Mouse (Mus musculus): ENCODE measurements around the gene Kcnd3.
A peak's percentile ranks its signal among the peaks of the same experiment; 100 is the strongest.

Kcnd3 gene

DNA sequence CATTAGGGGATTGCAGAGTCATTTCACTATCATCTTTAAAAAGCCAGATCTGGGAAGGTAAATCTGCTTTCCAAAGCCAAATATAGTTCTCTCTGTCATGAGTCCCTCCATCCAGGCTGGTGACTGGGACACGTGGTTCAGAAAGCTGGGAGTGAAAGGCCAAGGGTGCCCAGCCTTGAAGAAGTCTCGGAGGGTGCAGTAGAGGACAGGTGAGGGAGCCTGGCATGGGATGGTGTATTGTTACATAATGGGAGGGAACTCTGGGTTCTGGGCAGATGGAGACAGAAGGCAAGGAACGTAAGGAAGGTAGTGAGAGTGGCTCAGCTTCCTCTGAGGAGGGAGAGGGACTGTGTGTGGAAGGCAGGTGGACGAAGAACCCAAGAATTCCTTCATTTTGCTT, 5.5 kb downstream of the Kcnd3 start:
- DNase-seq (ENCODE audit: low read depth, low spot score): no peak

DNA sequence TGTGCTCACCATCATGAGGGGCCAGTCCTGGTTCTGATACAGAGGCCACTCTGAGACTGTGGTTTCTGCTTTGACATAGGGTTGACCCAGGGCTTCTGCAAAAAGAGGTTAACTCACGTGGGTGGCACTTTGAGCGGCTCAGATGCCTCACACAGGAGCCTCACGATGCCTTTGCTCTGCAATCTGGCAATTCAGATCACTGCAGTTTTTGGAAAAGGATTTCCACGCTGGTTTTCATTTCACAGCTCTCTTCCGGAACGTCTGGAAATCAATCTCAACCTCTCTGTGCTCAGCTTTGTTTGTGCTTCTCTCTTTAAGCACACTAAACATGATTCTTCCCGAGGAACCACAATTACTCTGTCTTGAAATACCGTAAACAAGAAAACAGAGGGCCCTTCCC, 14.4 kb downstream of the Kcnd3 start:
- DNase-seq (ENCODE audit: low read depth, low spot score): no peak

DNA sequence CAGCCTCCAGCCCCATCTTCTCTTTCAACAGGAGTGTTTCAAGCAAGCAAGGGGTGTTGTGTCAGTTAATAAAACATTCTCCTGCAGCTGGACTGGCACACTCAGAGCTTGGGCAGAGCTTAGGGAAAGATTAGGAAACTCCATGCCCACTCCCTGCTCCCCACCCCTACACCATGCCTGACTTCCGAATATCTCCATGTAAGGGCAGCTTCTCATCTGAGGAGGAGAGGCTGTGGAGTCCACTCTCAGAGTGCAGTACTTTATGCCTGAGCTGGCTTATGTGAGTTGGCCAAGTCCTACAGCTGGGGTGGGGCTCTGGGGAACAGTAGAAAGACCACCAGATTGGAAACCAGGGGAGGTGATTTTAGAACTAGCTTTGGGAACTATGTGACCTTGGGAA, 20.4 kb downstream of the Kcnd3 start:
- DNase-seq (ENCODE audit: low read depth, low spot score): no peak

DNA sequence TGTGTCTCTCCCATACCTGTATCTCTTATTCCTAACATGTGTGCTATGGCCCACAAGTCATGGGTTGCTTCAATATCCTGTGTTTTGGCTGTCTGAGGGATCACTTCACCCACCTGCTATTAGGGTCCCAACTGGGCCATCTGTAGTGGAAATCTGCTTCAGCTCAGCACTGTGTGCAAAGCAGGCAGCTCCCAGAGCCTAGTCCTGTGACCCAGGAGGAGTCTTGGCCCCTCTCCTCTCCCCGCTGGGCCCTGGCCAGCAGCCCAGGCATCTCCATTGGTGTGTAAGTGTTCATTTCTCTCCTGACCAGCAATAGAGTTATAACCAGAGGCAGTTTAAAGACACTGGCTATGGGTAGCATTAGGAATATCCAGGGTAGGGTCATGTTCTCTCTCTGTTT, 24.3 kb downstream of the Kcnd3 start:
- DNase-seq (ENCODE audit: low read depth, low spot score): no peak

DNA sequence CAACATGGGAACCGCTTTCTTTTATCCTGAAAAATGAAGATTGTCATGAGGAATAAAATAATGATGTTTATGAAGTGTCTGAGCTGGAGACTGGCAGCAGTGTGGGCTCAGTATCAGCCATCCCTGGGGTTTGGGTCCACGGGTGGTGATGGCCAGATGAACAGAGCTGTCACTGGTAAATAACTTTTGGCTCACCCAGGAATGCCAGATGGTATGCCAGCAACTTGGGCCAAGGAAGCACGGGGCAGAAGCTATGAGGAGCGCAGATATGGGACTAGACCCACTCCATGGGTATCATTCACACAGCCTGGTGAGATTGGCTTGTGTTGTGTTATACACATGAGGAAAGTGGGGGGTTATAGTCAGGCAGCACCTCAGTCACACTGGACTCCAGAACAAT, 26.7 kb downstream of the Kcnd3 start:
- no peak for DNase-seq (ENCODE audit: low read depth, low spot score)

DNA sequence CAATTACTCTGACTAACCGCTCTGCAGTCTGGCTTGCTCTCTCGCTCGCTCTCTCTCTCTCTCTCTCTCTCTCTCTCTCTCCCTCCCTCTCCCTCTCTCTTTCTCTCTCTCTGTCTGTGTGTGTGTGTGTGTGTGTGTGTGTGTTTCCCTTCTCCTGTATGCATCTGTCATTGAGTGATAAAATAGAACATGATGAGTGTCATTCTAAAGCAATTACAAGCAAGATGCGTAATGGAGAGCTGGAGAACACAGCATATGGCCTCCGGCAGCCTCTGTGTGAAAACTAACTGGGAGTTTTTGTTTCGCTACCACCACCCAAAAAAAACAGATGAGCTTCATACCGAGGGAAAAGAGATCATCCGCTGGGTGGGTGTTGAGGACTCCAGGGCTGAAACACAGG, 29.3 kb downstream of the Kcnd3 start:
- no peak for DNase-seq (ENCODE audit: low read depth, low spot score)

DNA sequence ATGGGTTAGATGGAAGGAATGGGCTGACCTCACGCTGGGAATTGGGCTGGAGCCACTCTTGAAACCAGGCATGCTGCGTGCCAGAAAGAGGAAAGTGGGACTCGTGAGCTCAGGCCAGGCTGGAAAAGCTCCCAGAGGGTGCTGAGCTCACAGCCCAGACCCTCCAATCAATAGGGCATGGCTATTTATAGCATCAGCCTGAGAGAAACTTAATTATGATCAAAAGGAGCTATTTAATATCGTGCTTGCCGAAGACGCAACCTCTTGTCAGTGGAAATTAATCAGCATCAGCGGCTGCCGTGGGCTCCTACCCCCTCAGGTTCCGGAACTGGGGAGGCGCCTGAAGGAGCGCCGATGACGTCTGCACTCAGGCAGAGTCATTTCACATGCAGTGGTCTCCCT, 31.5 kb downstream of the Kcnd3 start:
- no peak for DNase-seq (ENCODE audit: low read depth, low spot score)

DNA sequence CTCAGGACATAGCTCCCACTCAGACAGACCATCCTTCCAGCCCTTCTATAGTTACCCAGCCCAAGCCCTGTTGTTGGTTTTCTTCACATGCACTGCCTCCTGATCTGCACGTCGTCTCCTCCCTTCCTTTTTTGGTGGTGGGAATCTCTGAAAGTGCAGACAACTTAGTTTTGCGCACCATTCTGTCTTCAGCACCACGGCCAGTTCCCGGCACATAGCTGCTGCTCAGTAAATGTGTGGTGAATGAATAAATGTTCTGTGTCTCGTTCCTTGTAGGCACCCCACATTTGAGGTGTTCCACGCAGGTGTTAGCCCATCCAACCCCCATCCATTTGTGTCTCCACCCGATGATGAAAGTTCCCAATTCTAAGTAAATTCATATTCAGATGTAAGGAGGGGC, 35.0 kb downstream of the Kcnd3 start:
- no peak for DNase-seq (ENCODE audit: low read depth, low spot score)

DNA sequence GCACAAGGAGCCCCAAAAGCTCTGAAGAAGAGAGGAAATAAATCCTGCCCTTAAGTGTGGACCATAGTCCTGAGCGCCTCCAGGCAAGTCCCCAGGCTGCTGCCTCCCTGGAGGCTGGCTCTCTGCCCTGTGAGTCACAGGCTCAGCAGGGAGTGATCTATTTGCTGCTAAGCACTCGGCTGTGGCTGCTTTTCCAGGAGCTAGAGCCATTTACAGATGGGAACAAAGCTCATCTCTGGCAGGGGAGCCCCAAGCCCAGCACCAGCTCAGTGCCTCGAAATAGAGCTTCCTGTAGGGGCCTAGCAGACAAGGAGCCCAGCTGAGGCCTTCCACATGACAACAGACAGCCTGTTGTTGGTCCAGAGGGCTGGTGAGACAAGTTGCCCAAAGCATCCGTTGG, 37.5 kb downstream of the Kcnd3 start:
- DNase-seq (ENCODE audit: low read depth, low spot score): no peak

DNA sequence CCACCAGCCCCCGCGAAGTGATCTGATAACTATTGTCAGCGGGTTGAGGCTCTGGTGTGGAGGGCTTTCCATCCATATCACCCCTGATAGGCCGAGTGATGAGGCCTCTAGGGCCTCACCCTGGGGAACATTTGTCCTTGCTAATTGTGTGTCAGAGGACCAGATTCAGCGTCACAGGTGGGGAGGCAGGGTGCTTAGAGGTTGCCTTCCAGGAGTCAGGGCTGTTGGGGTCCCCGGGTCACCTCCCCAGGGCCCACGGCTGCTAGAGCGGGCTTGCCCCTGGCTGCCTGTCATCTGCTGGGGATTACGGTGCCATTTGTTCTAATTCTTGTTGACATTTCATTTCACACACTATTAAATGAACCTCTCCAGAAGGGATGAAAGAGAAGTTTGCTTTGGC, 42.8 kb downstream of the Kcnd3 start:
- no peak for DNase-seq (ENCODE audit: low read depth, low spot score)

DNA sequence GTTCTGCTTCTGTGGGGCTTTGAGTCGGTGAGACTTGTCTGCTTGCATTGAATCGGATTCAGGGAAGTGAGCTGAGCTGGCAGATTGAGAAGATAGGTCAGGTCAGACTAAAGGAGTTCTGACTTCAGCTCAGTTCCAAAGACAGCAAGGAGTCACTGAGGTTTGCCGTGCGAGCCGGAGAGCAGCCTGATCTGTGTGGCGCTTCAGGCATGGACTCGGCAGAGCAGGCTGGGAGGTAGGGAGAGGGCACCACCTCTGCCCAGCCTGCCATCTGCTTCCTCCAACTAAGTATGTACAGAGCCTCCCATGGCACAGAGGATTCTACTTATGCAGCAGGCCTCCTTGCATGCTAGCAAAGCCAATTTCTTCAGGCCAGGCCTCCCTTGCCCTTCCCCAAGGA, 44.1 kb downstream of the Kcnd3 start:
- no peak for DNase-seq (ENCODE audit: low read depth, low spot score)

DNA sequence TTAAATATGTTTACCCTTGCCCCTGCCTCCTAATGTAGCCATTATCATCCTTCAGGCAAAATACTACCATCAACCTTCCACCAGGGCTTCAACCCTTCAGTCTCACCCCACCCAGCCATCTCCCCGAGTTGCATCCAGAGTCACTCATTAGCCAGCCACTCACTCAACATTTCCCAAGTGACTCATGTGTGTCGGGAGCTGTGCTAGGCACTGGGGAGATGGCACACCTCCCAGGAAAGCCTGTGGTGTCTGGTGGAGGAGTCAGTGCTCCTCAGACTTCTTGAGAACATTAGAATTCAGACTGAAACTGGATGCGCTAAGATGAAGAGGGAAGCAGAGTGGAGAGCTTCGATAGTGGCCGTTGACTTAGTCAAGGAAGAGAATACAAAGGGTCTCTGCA, 44.8 kb downstream of the Kcnd3 start:
- DNase-seq (ENCODE audit: low read depth, low spot score): no peak

DNA sequence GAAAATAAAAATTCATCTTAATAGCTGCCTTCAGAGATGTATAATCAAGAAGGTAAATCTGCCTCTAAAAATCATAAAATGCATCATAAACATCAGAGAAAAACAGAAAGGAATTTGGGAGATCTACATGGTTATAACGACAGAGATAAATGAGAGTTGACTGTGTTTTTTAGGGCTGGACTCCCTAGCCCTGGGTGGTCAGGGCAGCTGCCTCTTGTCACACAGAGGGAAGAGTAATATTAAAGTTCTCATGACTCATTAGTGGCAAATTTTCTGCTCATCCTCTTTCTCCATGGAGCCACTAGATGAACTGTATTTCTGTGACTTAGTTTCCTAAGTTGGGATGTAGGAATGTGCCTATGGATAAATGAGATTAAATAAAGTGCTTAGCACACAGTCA, 48.9 kb downstream of the Kcnd3 start:
- DNase-seq (ENCODE audit: low read depth, low spot score): no peak

DNA sequence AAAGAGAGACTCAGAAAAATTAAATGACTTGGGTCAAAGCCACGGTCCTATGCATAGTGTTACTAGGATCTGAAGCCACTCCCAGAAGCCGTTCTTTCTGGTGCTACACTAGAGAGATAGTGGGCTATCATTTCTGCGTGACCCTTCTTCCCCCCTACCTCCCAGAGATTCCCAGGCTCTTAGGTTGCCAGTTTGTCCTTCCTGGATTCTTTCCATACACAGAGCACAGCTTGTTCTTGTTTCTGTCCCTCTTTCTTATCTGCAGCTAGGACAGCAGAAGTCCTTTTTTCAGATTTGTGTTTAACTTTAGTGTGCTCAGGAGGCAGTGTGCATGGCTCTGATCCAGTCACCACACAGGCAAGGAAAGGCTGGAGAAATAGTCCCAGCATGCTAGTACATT, 52.1 kb downstream of the Kcnd3 start:
- DNase-seq (ENCODE audit: low read depth, low spot score): no peak

DNA sequence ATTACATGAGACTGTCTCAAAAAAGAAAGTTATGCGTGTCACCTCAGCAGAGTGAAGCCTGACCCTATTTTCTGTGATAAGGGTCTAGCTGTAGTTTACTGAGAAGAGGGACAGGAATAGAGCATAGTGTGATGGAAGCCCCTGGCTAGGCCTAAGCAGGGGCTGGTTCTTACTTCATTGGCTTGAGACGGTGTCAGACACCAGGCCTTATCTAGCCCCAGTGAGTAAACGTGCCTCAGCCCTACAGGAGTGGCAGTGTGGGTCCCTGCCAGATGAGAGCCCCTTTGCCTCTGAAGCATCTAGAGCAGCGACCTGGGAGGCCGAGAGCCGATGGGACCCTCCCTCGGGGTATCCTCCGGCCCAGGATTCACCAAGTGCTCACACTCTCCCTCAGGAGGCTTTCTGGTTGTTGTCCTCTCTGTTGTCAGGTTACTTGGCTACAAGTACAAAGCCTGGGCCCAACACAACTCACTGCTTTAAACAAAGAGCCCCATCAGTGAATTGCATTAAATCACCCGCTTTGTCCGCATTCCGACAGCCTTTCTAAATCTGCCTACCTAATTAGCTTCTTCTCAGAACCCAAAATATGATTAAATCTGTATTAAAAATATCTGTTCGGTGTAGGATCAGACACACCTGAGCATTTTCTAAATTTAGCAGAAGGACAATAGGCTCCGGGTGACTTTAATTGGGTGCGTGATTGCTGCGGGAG, 53.2 kb downstream of the Kcnd3 start:
- DNase-seq (ENCODE audit: low read depth, low spot score): no peak

DNA sequence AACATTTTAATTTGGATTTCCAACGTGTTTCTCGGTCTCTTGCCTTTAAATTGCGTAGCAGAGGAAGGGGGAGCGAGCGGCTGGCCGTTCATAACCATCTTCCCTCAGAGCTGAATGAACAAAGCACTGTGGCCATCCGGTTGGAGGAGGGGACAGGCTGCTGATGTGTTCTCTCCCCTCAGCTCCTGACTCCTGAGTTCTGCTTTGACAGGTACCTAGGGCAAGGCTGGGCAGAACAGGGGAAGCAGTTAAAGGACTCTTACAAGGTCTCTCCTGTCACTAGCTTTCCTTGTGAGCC, 53.7 kb downstream of the Kcnd3 start:
- no peak for DNase-seq (ENCODE audit: low read depth, low spot score)

DNA sequence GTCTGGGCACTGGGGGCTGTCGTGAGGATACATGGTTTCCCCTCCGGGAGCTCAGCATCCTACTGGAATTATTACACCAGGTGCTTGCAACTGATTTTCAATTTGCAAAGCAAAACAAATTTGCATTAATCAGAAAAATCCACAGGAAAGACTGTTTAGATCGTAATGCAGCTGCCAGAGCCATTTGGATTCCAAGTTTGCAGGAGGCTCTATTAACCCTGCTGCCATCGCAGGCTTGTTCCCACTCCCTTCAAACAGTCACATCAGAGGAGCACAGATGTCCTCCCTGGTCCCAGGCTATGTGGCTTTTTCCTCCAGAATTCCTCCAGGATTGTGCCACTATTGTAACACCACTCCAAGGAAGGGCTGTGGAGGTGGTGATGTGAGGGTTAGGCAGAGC, 54.5 kb downstream of the Kcnd3 start:
- no peak for DNase-seq (ENCODE audit: low read depth, low spot score)

DNA sequence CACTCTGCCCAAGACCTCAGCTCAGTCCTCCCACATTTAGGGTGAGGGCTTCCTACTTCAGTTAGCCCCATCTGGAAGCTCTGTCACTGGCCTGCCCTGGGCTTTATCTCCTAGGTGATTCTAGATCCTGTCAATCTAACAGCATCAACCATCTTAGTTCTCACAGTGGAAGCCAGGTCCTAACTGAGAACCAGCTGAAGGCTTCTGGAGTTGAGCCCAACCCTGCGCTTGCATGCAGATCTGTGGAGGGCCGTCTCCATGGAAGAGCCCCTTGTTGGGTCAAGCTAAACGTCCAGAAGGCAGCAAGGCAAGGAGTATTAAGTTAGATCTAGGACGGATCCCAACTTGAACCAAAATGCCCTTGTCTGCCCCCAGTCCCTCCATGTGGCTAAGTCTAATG, 57.2 kb downstream of the Kcnd3 start:
- no peak for DNase-seq (ENCODE audit: low read depth, low spot score)

DNA sequence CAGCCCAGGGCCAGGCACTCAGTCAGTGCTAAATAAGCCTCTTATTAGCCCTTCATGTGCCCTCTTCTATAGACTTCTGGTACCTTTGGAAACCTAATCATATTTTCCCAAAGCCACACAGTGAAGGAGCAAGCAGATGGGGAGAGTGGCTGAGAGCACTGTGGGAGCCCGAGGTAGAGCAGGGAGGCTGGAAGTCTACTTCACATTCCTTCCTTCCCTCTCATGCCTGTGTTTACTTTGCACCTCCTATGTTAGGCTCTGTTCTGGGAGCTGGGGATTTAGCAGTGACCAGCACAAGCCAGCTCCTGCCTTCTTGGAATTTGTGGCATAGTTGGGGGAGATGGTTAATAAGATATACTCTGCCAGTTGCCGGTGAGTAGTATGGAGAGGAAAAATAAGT, 59.7 kb downstream of the Kcnd3 start:
- no peak for DNase-seq (ENCODE audit: low read depth, low spot score)

DNA sequence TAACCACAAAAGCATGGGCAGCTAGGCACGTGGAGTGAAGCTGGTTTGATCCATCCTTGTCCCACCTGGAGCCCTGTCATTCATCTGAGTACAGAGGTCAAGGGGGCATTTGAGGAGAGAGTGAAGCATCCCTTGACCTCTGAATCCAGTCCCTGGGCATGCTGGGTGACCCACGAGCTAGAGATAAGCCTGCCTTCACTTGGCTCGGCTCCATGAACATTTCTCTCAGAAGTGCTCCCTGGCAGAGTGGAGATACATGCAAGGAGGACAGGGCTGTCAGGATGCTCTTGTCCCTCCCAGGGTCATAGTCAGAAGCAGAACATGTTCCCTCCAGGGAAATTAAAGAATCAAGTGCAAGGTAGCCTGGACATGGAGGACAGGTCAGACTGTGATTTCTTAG, 62.1 kb downstream of the Kcnd3 start:
- DNase-seq (ENCODE audit: low read depth, low spot score): no peak

DNA sequence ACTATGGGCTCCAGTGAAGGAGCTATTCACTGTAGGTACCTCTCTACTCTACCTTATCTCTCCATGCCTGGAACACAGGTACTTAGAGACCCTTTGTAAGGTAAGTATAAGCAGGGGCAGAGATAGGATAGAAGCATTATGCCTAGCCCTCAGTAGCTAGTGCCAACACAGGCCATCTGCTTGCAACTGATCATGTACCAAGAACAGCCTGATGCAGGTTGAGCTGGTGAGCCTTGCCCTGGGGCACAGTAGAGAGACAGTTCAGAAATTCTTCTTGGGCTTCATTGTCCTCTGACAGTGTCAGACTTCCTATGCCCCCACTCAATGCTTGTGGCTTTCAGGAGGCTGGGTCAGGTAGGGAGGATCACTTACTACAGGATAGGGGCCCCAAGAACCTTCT, 62.9 kb downstream of the Kcnd3 start:
- DNase-seq (ENCODE audit: low read depth, low spot score): no peak

DNA sequence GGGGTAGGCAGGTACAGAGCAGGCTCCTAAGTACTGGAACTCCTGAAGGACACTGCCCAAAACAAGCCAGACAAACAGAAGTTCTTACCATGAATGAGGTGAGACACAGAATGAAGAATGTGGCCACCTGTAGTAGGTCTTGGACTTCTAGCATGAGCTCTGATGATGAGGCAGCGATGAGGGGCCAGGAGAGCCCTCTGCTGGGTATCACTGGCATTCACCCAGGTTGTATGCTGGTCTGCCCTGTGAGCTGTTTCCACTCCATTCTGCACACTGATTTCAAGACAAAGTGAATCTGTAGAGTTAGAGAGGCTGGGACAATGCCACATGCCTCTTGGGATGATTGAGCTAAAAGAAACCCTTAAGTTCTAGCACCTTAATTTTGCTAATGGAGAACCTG, 63.5 kb downstream of the Kcnd3 start:
- DNase-seq (ENCODE audit: low read depth, low spot score): no peak

DNA sequence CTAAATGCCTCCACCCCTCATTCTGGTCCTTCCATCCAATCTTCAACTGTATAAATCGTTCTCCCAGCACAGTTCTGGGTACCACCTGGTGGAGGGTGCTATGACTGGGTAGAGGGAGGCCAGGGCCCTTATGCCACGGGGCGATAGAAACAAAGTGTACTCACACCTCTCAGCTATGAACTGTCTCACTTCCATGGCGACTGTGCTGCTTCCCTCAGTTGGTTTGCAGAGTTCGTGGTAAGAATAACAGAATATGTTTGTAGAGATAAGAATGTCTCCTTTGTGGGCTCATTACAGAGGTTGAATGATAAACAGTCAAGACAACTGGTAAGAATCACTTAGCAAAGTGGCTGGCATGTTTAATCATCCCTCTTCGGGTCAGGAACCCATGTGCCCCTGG, 68.3 kb downstream of the Kcnd3 start:
- DNase-seq (ENCODE audit: low read depth, low spot score): no peak

DNA sequence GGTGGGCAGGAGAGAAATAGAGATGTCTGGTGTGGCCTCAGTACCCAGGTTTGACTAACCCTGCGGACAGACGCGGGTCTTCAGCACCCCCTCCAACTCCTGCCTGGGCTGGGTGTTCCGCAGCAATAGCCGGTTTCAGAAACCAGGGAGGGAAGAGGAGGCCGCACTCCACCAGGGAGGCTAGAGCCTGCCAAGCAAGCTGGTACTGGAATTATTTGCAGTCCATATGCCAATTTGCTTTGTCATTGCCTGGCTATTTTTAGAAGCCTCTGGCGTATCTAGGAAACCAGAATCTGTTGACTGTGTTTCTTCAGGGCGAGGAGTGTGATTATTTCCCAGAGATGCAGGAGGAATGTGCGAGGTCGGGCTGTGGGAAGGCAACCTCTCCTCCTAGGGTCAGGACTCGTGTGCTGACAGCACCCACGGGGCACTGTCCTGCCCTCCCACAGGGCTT, 69.1 kb downstream of the Kcnd3 start:
- DNase-seq (ENCODE audit: low read depth, low spot score): peak; percentile 20

DNA sequence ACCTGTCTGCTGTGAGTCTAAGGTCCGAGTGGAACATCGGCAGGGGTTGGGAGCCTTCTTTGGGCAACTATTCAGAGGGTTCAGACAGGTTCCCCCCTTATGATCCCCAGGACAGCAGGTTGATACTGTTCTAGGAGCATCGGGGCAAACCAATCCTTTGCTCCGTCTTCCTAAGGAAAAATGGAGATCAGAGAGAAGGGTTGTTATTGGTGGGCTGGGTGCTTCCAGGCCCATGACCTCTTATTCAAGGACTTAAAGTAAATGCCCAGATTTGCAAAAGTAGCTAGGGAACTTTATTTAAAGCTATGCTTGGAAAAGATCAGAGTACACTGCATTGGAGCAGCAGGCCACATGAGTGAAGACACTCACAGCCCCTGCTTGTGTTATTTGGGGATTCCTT, 69.5 kb downstream of the Kcnd3 start:
- no peak for DNase-seq (ENCODE audit: low read depth, low spot score)

All from retina, adult 2 months (tissue).